ENCODE assay signal across 13 mouse cellular contexts in genomic region chr7:19305413-19305735, GRCm38 (mm10). TPM values are rescaled to one million over a fixed set of nuclear protein-coding genes. Genes with fewer than 3 reads are reported as not detected.
A peak's percentile ranks its signal among the peaks of the same experiment; 100 is the strongest.
DNase-seq lines count a peak whose midpoint lies in the region; ATAC-seq lines count a peak whose summit lies in the region.
"Had no signal": no experiment of that assay in that cellular context is flagged by ENCODE, and none has a peak within 500 bp of the region (broad histone marks: within the 10 kb centered on the region; RNA-seq: fewer than 3 reads in every experiment).

No protein-coding gene starts in this region.

- peaks cover 35% of the 10 kb centered on the region for H3K4me1 ChIP-seq in heart, embryonic 16.5 days (ENCODE audit: control insufficient read depth, insufficient read depth, low read length)
- peaks cover 22% of the 10 kb centered on the region for H3K4me1 ChIP-seq in neural tube, embryonic 11.5 days (ENCODE audit: control insufficient read depth, insufficient read depth, low read length)
- peaks cover 27% of the 10 kb centered on the region for H3K4me1 ChIP-seq in intestine, embryonic 16.5 days (ENCODE audit: control insufficient read depth, insufficient read depth, low read length)

- H3K4me3 ChIP-seq in heart, embryonic 16.5 days (ENCODE audit: low read length) = peak overlapping the region; percentile 55
- H3K4me3 ChIP-seq in neural tube, embryonic 11.5 days (ENCODE audit: low read depth, low read length) = no peak overlapping the region
- H3K4me3 ChIP-seq in intestine, embryonic 16.5 days (ENCODE audit: low read length) = peak overlapping the region; percentile 38
- H3K4me3 ChIP-seq: erythroblast, embryonic 14.5 days had no signal

- 8% methylated on average over 6 of the region's 6 CpGs for WGBS in heart, embryonic 16.5 days
- 10% methylated on average over 6 of the region's 6 CpGs for WGBS in neural tube, embryonic 11.5 days
- 7% methylated on average over 6 of the region's 6 CpGs for WGBS in intestine, embryonic 16.5 days

- H3K4me2 ChIP-seq in heart, embryonic 16.5 days (ENCODE audit: low read depth, low read length) = peak overlapping the region; percentile 77
- no peak overlapping the region for H3K4me2 ChIP-seq in neural tube, embryonic 11.5 days (ENCODE audit: low read depth)
- peak overlapping the region; percentile 63 for H3K4me2 ChIP-seq in intestine, embryonic 16.5 days (ENCODE audit: low read depth, low read length)

- no peaks in the 10 kb centered on the region for H3K36me3 ChIP-seq in heart, embryonic 16.5 days (ENCODE audit: control insufficient read depth, insufficient read depth)
- H3K36me3 ChIP-seq in neural tube, embryonic 11.5 days (ENCODE audit: control insufficient read depth, insufficient read depth, low read length) = no peaks in the 10 kb centered on the region
- H3K36me3 ChIP-seq in intestine, embryonic 16.5 days (ENCODE audit: control insufficient read depth, insufficient read depth, low read length) = no peaks in the 10 kb centered on the region

- no peaks in the 10 kb centered on the region for H3K9me3 ChIP-seq in heart, embryonic 16.5 days (replicated peaks; ENCODE audit: control insufficient read depth, low read length)
- no peaks in the 10 kb centered on the region for H3K9me3 ChIP-seq in neural tube, embryonic 11.5 days (ENCODE audit: control insufficient read depth, low read length)
- H3K9me3 ChIP-seq in intestine, embryonic 16.5 days (ENCODE audit: control insufficient read depth, low read length) = no peaks in the 10 kb centered on the region

- no peak overlapping the region for H3K27ac ChIP-seq in heart, embryonic 16.5 days (ENCODE audit: low read length)
- no peak overlapping the region for H3K27ac ChIP-seq in neural tube, embryonic 11.5 days (ENCODE audit: low read depth, low read length)
- H3K27ac ChIP-seq in intestine, embryonic 16.5 days (ENCODE audit: low read length) = no peak overlapping the region
- H3K27ac ChIP-seq: liver, embryonic 14.5 days had no signal

- H3K9ac ChIP-seq in heart, embryonic 16.5 days (ENCODE audit: low read length) = peak overlapping the region; percentile 65; the same call in 1 of the 2 replicates
- peak overlapping the region; percentile 10; the same call in 1 of the 2 replicates for H3K9ac ChIP-seq in neural tube, embryonic 11.5 days (ENCODE audit: low read length)
- no peak overlapping the region; the same call in 1 of the 2 replicates for H3K9ac ChIP-seq in intestine, embryonic 16.5 days (ENCODE audit: low read depth, low read length)
- H3K9ac ChIP-seq: liver, embryonic 14.5 days had no signal

- peaks cover 50% of the 10 kb centered on the region for H3K27me3 ChIP-seq in heart, embryonic 16.5 days (ENCODE audit: control insufficient read depth, insufficient read depth, low read length)
- H3K27me3 ChIP-seq in neural tube, embryonic 11.5 days (ENCODE audit: control insufficient read depth, insufficient read depth, low read length) = peaks cover 63% of the 10 kb centered on the region
- peaks cover 49% of the 10 kb centered on the region for H3K27me3 ChIP-seq in intestine, embryonic 16.5 days (replicated peaks; ENCODE audit: control insufficient read depth, insufficient read depth, low read length)

- ATAC-seq in heart, embryonic 16.5 days (replicated peaks; ENCODE audit: extremely low read depth, insufficient read depth, low FRiP score) = no peak
- ATAC-seq in neural tube, embryonic 11.5 days (ENCODE audit: insufficient read depth, low FRiP score, low TSS enrichment) = no peak
- no peak for ATAC-seq in intestine, embryonic 16.5 days

- no peak for DNase-seq in heart, adult 18-20 months
- no peak for DNase-seq in neural tube, embryonic 11.5 days (ENCODE audit: low spot score)
- DNase-seq in neural tube, embryonic 10.5 days (ENCODE audit: extremely low spot score, low spot score) = no peak
- DNase-seq in ovary, postnatal 36 days (ENCODE audit: low spot score) = no peak
- DNase-seq in retina, embryonic 14.5 days (ENCODE audit: low spot score) = no peak
- DNase-seq in embryo, embryonic 9.5 days (ENCODE audit: extremely low spot score) = no peak
- DNase-seq: cerebellum, adult 11 months; thymus, postnatal 36 days had no signal

RNA-seq across cellular contexts. Expression of gene Fosb, which starts 4.5 kb away (rescaled TPM):
- polyA plus RNA-seq in heart, embryonic 16.5 days (2015; fragmentation: Nextera tagmentation; extraction: Ambion mirVana) = 0.24 and 0.34 TPM in 2 replicates
- 1 to 10 TPM in 1 of 2 experiments, under 1 TPM in 1; 0.62 to 1.0 TPM for total RNA-seq in heart, adult 18-20 months (2021)
- 0.07 TPM in 1 of 2 replicates, not detected in the other for polyA plus RNA-seq in neural tube, embryonic 11.5 days (2014; fragmentation: Nextera tagmentation; extraction: Ambion mirVana)
- polyA plus RNA-seq in intestine, embryonic 16.5 days (2015; fragmentation: Nextera tagmentation; extraction: Ambion mirVana) = 0.10 and 0.21 TPM in 2 replicates

RNA-seq across cellular contexts. Expression of gene Rtn2, which starts 22.9 kb away (rescaled TPM):
- polyA plus RNA-seq in heart, embryonic 16.5 days (2015; fragmentation: Nextera tagmentation; extraction: Ambion mirVana) = 27.4 and 28.5 TPM in 2 replicates
- total RNA-seq in heart, adult 18-20 months (2021) = 100 to 1,000 TPM; 124 to 132 TPM
- 58.2 and 60.2 TPM in 2 replicates for polyA plus RNA-seq in neural tube, embryonic 11.5 days (2014; fragmentation: Nextera tagmentation; extraction: Ambion mirVana)
- polyA plus RNA-seq in intestine, embryonic 16.5 days (2015; fragmentation: Nextera tagmentation; extraction: Ambion mirVana) = 10.3 and 11.8 TPM in 2 replicates
- total RNA-seq: granulocyte monocyte progenitor cell, adult 5-6 weeks had no signal

RNA-seq across cellular contexts. Expression of gene Ppm1n, which starts 25.5 kb away (rescaled TPM):
- 0.11 TPM in 1 of 2 replicates, not detected in the other for polyA plus RNA-seq in heart, embryonic 16.5 days (2015; fragmentation: Nextera tagmentation; extraction: Ambion mirVana)
- total RNA-seq in heart, adult 18-20 months (2021) = not detected
- not detected in 2 replicates for polyA plus RNA-seq in neural tube, embryonic 11.5 days (2014; fragmentation: Nextera tagmentation; extraction: Ambion mirVana)
- polyA plus RNA-seq in intestine, embryonic 16.5 days (2015; fragmentation: Nextera tagmentation; extraction: Ambion mirVana) = 0.29 and 0.32 TPM in 2 replicates
- total RNA-seq: granulocyte monocyte progenitor cell, adult 5-6 weeks had no signal
- polyA plus RNA-seq: erythroblast, embryonic 14.5 days had no signal

RNA-seq across cellular contexts. Expression of gene Vasp, which starts 33.8 kb away (rescaled TPM):
- polyA plus RNA-seq in heart, embryonic 16.5 days (2015; fragmentation: Nextera tagmentation; extraction: Ambion mirVana) = 84.0 and 86.1 TPM in 2 replicates
- 10 to 100 TPM; 26.7 to 27.7 TPM for total RNA-seq in heart, adult 18-20 months (2021)
- polyA plus RNA-seq in neural tube, embryonic 11.5 days (2014; fragmentation: Nextera tagmentation; extraction: Ambion mirVana) = 54.6 and 57.6 TPM in 2 replicates
- 106 and 120 TPM in 2 replicates for polyA plus RNA-seq in intestine, embryonic 16.5 days (2015; fragmentation: Nextera tagmentation; extraction: Ambion mirVana)

RNA-seq across cellular contexts. Expression of gene Ercc1, which starts 39.2 kb away (rescaled TPM):
- polyA plus RNA-seq in heart, embryonic 16.5 days (2015; fragmentation: Nextera tagmentation; extraction: Ambion mirVana) = 61.0 and 62.4 TPM in 2 replicates
- 10 to 100 TPM; 43.5 to 50.3 TPM for total RNA-seq in heart, adult 18-20 months (2021)
- polyA plus RNA-seq in neural tube, embryonic 11.5 days (2014; fragmentation: Nextera tagmentation; extraction: Ambion mirVana) = 91.8 and 93.3 TPM in 2 replicates
- 45.8 and 51.3 TPM in 2 replicates for polyA plus RNA-seq in intestine, embryonic 16.5 days (2015; fragmentation: Nextera tagmentation; extraction: Ambion mirVana)
